Mouse (Mus musculus): ENCODE results near the gene Grk4. TPM values are rescaled to one million over a fixed set of nuclear protein-coding genes. Genes with fewer than 3 reads are reported as not detected.

The Grk4 gene
- polyA plus RNA-seq, 1 experiment from 2014 or later, result 1.7 TPM

- 73% methylated on average over 7 of the region's 7 CpGs for WGBS
- peak overlapping the region; percentile 96 for H3K4me2 ChIP-seq
- ATAC-seq (ENCODE audit: insufficient read depth) (no peak), DNase-seq (no peak)
- H3K27ac ChIP-seq (ENCODE audit: low read depth), result 0 out of 2 replicates have a peak overlapping the region, but pooled peaks have one; percentile 14
- peak overlapping the region; percentile 76 for H3K9ac ChIP-seq
- no peaks in the 10 kb centered on the region for H3K9me3 ChIP-seq (ENCODE audit: low read depth, low read length)
- no peaks in the 10 kb centered on the region for H3K27me3 ChIP-seq (ENCODE audit: insufficient read depth, low read length)
- H3K36me3 ChIP-seq (ENCODE audit: insufficient read depth), result peaks cover 74% of the 10 kb centered on the region
- H3K4me1 ChIP-seq (ENCODE audit: insufficient read depth), result peaks cover 6% of the 10 kb centered on the region; the same call in 1 of the 2 replicates
- peak overlapping the region; percentile 67 for H3K4me3 ChIP-seq (ENCODE audit: low read depth, low read length)
- no peak for TF ChIP-seq CTCF (IDR thresholded peaks at IDR 0.05; ENCODE audit: low read depth)
Observed at GRCm38 (mm10) chr5:34637591-34638156, 22.5 kb upstream of the Grk4 start.

GRCm38 (mm10) chr5:34641991-34642390 is 18.2 kb upstream of the Grk4 start:
- H3K4me3 ChIP-seq (ENCODE audit: low read depth, low read length), result no peak overlapping the region
- H3K4me1 ChIP-seq (ENCODE audit: insufficient read depth), result no peaks in the 10 kb centered on the region
- no peak overlapping the region for H3K27ac ChIP-seq (ENCODE audit: low read depth)
- no peak for ATAC-seq (ENCODE audit: insufficient read depth)
- no peaks in the 10 kb centered on the region for H3K27me3 ChIP-seq (ENCODE audit: insufficient read depth, low read length)
- WGBS, result 82% methylated on average over 3 of the region's 3 CpGs
- H3K9me3 ChIP-seq (ENCODE audit: low read depth, low read length), result no peaks in the 10 kb centered on the region
- H3K9ac ChIP-seq, result no peak overlapping the region
- no peak overlapping the region for H3K4me2 ChIP-seq
- TF ChIP-seq CTCF (IDR thresholded peaks at IDR 0.05; ENCODE audit: low read depth), result no peak
- H3K36me3 ChIP-seq (ENCODE audit: insufficient read depth), result peaks cover 86% of the 10 kb centered on the region
- DNase-seq, result no peak

DNA sequence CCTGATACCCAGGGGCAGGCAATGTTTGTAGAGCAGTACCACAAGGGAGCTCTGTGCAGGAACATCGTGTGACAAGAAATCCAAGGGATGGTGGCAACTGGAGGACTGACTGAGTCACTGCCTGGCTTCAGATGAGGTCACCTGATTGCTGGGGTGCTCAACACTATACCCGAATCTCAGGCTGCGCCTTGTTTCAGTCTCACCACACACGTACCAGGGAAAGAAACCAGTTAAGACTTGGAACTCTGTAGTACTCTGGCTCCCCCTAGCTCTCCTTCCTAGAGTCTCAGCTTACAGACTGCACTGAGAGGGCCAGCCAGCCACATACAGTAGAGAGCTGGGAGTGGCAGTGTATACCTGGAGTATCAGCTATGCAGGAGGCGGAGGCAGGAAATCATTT is 17.2 kb upstream of the Grk4 start:
- Histone ChIP-seq H3K4me3 (ENCODE audit: low read depth, low read length) (no peak overlapping the region), H3K4me1 (ENCODE audit: insufficient read depth) (no peaks in the 10 kb centered on the region), H3K27ac (ENCODE audit: low read depth) (no peak overlapping the region), H3K4me2 (no peak overlapping the region), H3K36me3 (ENCODE audit: insufficient read depth) (peaks cover 91% of the 10 kb centered on the region), H3K9me3 (ENCODE audit: low read depth, low read length) (no peaks in the 10 kb centered on the region), H3K27me3 (ENCODE audit: insufficient read depth, low read length) (no peaks in the 10 kb centered on the region), H3K9ac (no peak overlapping the region)
- ATAC-seq (ENCODE audit: insufficient read depth), result peak; percentile 54; the same call in 1 of the 2 replicates
- peak; percentile 76 for DNase-seq
- peak; percentile 68 for TF ChIP-seq CTCF (IDR thresholded peaks at IDR 0.05; ENCODE audit: low read depth)
- 69% methylated on average over 5 of the region's 5 CpGs for WGBS

DNA sequence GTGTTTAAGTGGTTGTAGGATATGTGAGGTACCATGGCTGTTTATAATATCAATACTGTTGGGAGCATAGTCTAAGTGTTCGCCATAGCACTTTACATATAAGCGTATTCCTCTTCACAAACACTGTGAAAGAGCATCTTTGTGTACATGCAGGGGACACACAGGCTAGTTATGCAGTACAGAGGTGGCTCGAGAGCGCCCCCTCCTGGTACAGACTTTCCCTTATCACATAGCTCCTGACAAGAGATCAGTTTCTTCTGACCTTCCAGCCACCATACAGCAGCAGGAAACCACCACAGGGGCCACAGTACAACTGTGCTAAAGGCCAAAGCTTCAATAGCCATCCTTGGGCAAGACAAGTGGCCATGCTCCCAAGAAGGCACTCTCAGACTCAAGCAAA is 12.6 kb upstream of the Grk4 start:
- peak; percentile 81 for DNase-seq
- no peak for ATAC-seq (ENCODE audit: insufficient read depth)
- WGBS, result 47% methylated on average over 4 of the region's 4 CpGs
- H3K4me1 ChIP-seq (ENCODE audit: insufficient read depth), result no peaks in the 10 kb centered on the region
- H3K27me3 ChIP-seq (ENCODE audit: insufficient read depth, low read length), result no peaks in the 10 kb centered on the region
- TF ChIP-seq CTCF (IDR thresholded peaks at IDR 0.05; ENCODE audit: low read depth), result peak; percentile 81
- no peak overlapping the region for H3K27ac ChIP-seq (ENCODE audit: low read depth)
- H3K4me2 ChIP-seq, result no peak overlapping the region
- no peaks in the 10 kb centered on the region for H3K9me3 ChIP-seq (ENCODE audit: low read depth, low read length)
- H3K4me3 ChIP-seq (ENCODE audit: low read depth, low read length), result no peak overlapping the region
- peaks cover 97% of the 10 kb centered on the region for H3K36me3 ChIP-seq (ENCODE audit: insufficient read depth)
- H3K9ac ChIP-seq, result no peak overlapping the region

- Histone ChIP-seq H3K27me3 (ENCODE audit: insufficient read depth, low read length) (no peaks in the 10 kb centered on the region), H3K9me3 (ENCODE audit: low read depth, low read length) (no peaks in the 10 kb centered on the region), H3K4me3 (ENCODE audit: low read depth, low read length) (no peak overlapping the region), H3K4me2 (no peak overlapping the region), H3K36me3 (ENCODE audit: insufficient read depth) (peaks cover 92% of the 10 kb centered on the region), H3K9ac (no peak overlapping the region), H3K27ac (ENCODE audit: low read depth) (no peak overlapping the region), H3K4me1 (ENCODE audit: insufficient read depth) (no peaks in the 10 kb centered on the region)
- no peak for TF ChIP-seq CTCF (IDR thresholded peaks at IDR 0.05; ENCODE audit: low read depth)
- WGBS, result 92% methylated on average over 5 of the region's 5 CpGs
- ATAC-seq (ENCODE audit: insufficient read depth) (no peak), DNase-seq (no peak)
Observed at GRCm38 (mm10) chr5:34652961-34653360, 7.2 kb upstream of the Grk4 start.

- no peak overlapping the region for H3K4me3 ChIP-seq (ENCODE audit: low read depth, low read length)
- H3K4me2 ChIP-seq, result no peak overlapping the region
- no peak for ATAC-seq (ENCODE audit: insufficient read depth)
- WGBS, result 66% methylated on average over 9 of the region's 9 CpGs
- DNase-seq, result peak; percentile 13
- H3K27ac ChIP-seq (ENCODE audit: low read depth), result no peak overlapping the region
- H3K9me3 ChIP-seq (ENCODE audit: low read depth, low read length), result no peaks in the 10 kb centered on the region
- 0 out of 2 replicates have a peak, but pooled peaks cover 6% of the 10 kb centered on the region for H3K4me1 ChIP-seq (ENCODE audit: insufficient read depth)
- peaks cover 75% of the 10 kb centered on the region for H3K36me3 ChIP-seq (ENCODE audit: insufficient read depth)
- no peak overlapping the region for H3K9ac ChIP-seq
- no peak for TF ChIP-seq CTCF (IDR thresholded peaks at IDR 0.05; ENCODE audit: low read depth)
- no peaks in the 10 kb centered on the region for H3K27me3 ChIP-seq (ENCODE audit: insufficient read depth, low read length)
Observed at GRCm38 (mm10) chr5:34654881-34655280, 5.3 kb upstream of the Grk4 start.

DNA sequence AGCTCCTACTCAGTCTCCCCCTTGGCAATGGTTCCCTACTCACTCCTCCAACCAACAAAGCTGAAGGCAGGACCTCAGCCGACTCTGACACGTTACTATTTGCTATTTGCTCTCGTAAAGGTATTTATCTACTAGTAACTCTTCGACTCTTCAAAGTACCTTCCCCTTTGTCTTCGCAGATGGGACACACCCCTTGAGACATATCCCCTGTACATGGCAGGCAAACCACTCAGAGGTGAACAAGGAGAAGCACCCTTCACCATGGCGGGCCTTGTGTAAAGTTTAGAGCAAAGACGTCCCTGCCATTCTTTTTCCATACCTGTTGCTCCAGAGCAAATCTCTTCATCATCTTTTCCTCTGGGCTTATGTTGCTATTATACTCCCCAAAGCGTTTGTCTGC is 2.6 kb upstream of the Grk4 start:
- H3K9ac ChIP-seq, result no peak overlapping the region
- no peak overlapping the region for H3K4me3 ChIP-seq (ENCODE audit: low read depth, low read length)
- 0 out of 2 replicates have a peak, but pooled peaks cover 6% of the 10 kb centered on the region for H3K4me1 ChIP-seq (ENCODE audit: insufficient read depth)
- ATAC-seq (ENCODE audit: insufficient read depth) (no peak), DNase-seq (no peak)
- TF ChIP-seq CTCF (IDR thresholded peaks at IDR 0.05; ENCODE audit: low read depth), result no peak
- H3K36me3 ChIP-seq (ENCODE audit: insufficient read depth), result peaks cover 48% of the 10 kb centered on the region
- no peak overlapping the region for H3K27ac ChIP-seq (ENCODE audit: low read depth)
- WGBS, result 88% methylated on average over 8 of the region's 8 CpGs
- H3K4me2 ChIP-seq, result no peak overlapping the region
- H3K27me3 ChIP-seq (ENCODE audit: insufficient read depth, low read length), result no peaks in the 10 kb centered on the region
- H3K9me3 ChIP-seq (ENCODE audit: low read depth, low read length), result no peaks in the 10 kb centered on the region

All from lung, embryonic 14.5 days (tissue).